ENCODE assay signal across 10 mouse cellular contexts in the genomic region with DNA sequence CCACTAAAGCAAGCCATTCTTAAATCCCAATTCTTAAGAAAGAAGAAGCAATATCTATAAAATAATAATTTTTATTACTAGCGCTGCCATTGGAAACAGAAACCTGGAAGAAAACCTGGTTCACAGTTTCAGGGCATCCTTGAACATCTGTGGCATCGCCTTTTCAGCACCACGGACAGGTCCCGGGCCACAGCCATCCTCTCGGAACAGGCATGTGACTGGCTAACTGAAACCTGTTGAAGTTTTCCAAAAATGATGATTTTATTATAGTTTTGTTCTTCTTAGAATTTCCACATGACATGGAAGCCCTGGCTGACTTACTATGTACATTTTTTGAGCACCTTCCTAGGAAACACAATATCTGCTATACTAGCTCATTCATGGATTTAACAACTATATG. TPM values are rescaled to one million over a fixed set of nuclear protein-coding genes. Genes with fewer than 3 reads are reported as not detected.
DNase-seq lines count a peak whose midpoint lies in the region; ATAC-seq lines count a peak whose summit lies in the region.
"Had no signal": no experiment of that assay in that cellular context is flagged by ENCODE, and none has a peak within 500 bp of the region (broad histone marks: within the 10 kb centered on the region; RNA-seq: fewer than 3 reads in every experiment).

No protein-coding gene starts in this region.

- no peaks in the 10 kb centered on the region for H3K27me3 ChIP-seq in forebrain, embryonic 10.5 days (ENCODE audit: poor library complexity, severe bottlenecking)
- H3K27me3 ChIP-seq in forebrain, embryonic 12.5 days, result no peaks in the 10 kb centered on the region
- no peaks in the 10 kb centered on the region for H3K27me3 ChIP-seq in neural tube, embryonic 15.5 days (replicated peaks)
- H3K27me3 ChIP-seq: limb, embryonic 13.5 days had no signal

- no peak overlapping the region for H3K4me3 ChIP-seq in forebrain, embryonic 10.5 days
- no peak overlapping the region for H3K4me3 ChIP-seq in forebrain, embryonic 12.5 days (replicated peaks)
- H3K4me3 ChIP-seq in neural tube, embryonic 15.5 days (replicated peaks), result no peak overlapping the region
- H3K4me3 ChIP-seq: limb, embryonic 13.5 days had no signal

- H3K9ac ChIP-seq in forebrain, embryonic 12.5 days, result no peak overlapping the region
- no peak overlapping the region for H3K9ac ChIP-seq in neural tube, embryonic 15.5 days (replicated peaks)
- H3K9ac ChIP-seq: limb, embryonic 13.5 days had no signal

- peak; percentile 45 for DNase-seq in forebrain, embryonic 10.5 days (ENCODE audit: extremely low spot score, low spot score)
- peak; percentile 59 for DNase-seq in neural tube, embryonic 10.5 days (ENCODE audit: extremely low spot score, low spot score)
- DNase-seq in embryo, embryonic 9.5 days (ENCODE audit: extremely low spot score), result peak; percentile 55
- peak; percentile 38 for DNase-seq in naive thymus-derived CD4-positive, alpha-beta T cell, adult 2 months (ENCODE audit: low read depth)
- DNase-seq in right cerebral cortex, postnatal 14 days, result no peak
- DNase-seq in cerebellum, adult 9-10 months, result no peak

- H3K4me2 ChIP-seq in forebrain, embryonic 12.5 days, result no peak overlapping the region
- H3K4me2 ChIP-seq in neural tube, embryonic 15.5 days, result no peak overlapping the region
- H3K4me2 ChIP-seq: heart, embryonic 11.5 days; limb, embryonic 13.5 days had no signal

- no peaks in the 10 kb centered on the region for H3K36me3 ChIP-seq in forebrain, embryonic 10.5 days (replicated peaks)
- H3K36me3 ChIP-seq in forebrain, embryonic 12.5 days (replicated peaks), result no peaks in the 10 kb centered on the region
- H3K36me3 ChIP-seq in neural tube, embryonic 15.5 days, result no peaks in the 10 kb centered on the region; the same call in 1 of the 2 replicates
- H3K36me3 ChIP-seq: limb, embryonic 13.5 days had no signal

- no peak for ATAC-seq in forebrain, embryonic 12.5 days (ENCODE audit: low FRiP score)
- no peak for ATAC-seq in neural tube, embryonic 15.5 days (ENCODE audit: low FRiP score)

- no peaks in the 10 kb centered on the region for H3K9me3 ChIP-seq in forebrain, embryonic 10.5 days
- H3K9me3 ChIP-seq in forebrain, embryonic 12.5 days, result no peaks in the 10 kb centered on the region
- H3K9me3 ChIP-seq in neural tube, embryonic 15.5 days (replicated peaks), result no peaks in the 10 kb centered on the region

- H3K27ac ChIP-seq in forebrain, embryonic 10.5 days, result no peak overlapping the region
- H3K27ac ChIP-seq in forebrain, embryonic 12.5 days, result no peak overlapping the region
- no peak overlapping the region for H3K27ac ChIP-seq in neural tube, embryonic 15.5 days (replicated peaks)
- H3K27ac ChIP-seq: limb, embryonic 13.5 days had no signal

- WGBS in forebrain, embryonic 10.5 days, result 25% methylated on average over 5 of the region's 5 CpGs
- WGBS in forebrain, embryonic 12.5 days, result 18% methylated on average over 5 of the region's 5 CpGs
- whole genome bisulfite sequencing in neural tube, embryonic 15.5 days, result 22% methylated on average over 5 of the region's 5 CpGs

- no peaks in the 10 kb centered on the region for H3K4me1 ChIP-seq in forebrain, embryonic 10.5 days
- no peaks in the 10 kb centered on the region for H3K4me1 ChIP-seq in forebrain, embryonic 12.5 days
- no peaks in the 10 kb centered on the region for H3K4me1 ChIP-seq in neural tube, embryonic 15.5 days
- H3K4me1 ChIP-seq: limb, embryonic 13.5 days had no signal

RNA-seq across cellular contexts. Expression of a gene that starts 24.5 kb away (rescaled TPM):
- polyA plus RNA-seq in forebrain, embryonic 10.5 days (2016; fragmentation: Nextera tagmentation; extraction: Ambion mirVana), result 33.5 and 33.6 TPM in 2 replicates
- polyA plus RNA-seq in forebrain, embryonic 12.5 days (2016; fragmentation: Nextera tagmentation; extraction: Ambion mirVana), result 32.5 and 32.7 TPM in 2 replicates
- polyA plus RNA-seq in neural tube, embryonic 15.5 days (2015; fragmentation: Nextera tagmentation; extraction: Ambion mirVana), result 20.5 and 26.7 TPM in 2 replicates

RNA-seq across cellular contexts. Expression of a gene that starts 26.4 kb away (rescaled TPM):
- polyA plus RNA-seq in forebrain, embryonic 10.5 days (2016; fragmentation: Nextera tagmentation; extraction: Ambion mirVana), result 7.7 and 8.0 TPM in 2 replicates
- 5.8 and 6.5 TPM in 2 replicates for polyA plus RNA-seq in forebrain, embryonic 12.5 days (2016; fragmentation: Nextera tagmentation; extraction: Ambion mirVana)
- polyA plus RNA-seq in neural tube, embryonic 15.5 days (2015; fragmentation: Nextera tagmentation; extraction: Ambion mirVana), result 16.2 and 18.9 TPM in 2 replicates

Comparison
In these comparisons a context has a peak if more than half of its experiments do, and no peak if none do; other contexts are left out.
1. DNase-seq: peak in forebrain, embryonic 10.5 days (single experiment), neural tube, embryonic 10.5 days (single experiment), embryo, embryonic 9.5 days (single experiment) and naive thymus-derived CD4-positive, alpha-beta T cell, adult 2 months (single experiment); none in right cerebral cortex, postnatal 14 days (single experiment) and cerebellum, adult 9-10 months (single experiment).